Mouse (Mus musculus): Measurements from ENCODE around the gene Yod1.

The Yod1 gene

DNA sequence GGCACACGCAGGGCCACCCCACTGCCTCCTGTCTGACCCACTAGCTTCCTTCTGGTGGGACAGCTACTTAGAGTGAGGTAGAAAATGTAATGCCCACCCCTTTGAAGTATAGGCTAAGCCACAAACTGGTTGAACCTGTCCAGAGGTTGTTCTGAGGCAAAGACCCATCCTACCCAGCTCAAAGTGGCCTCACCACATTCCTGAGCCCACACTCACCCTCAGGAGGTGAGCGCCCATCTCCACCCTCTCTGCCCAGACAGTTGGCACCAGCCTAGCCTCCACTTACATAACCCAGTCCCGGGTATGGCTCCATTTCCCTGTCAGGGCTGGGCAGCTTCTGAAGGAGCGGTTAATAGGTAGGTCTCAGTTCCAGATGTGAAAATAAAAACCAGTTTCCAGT, 53.4 kb downstream of the Yod1 start:
- no peak for DNase-seq (ENCODE audit: low read depth)

GRCm38 (mm10) chr1:130770981-130771494, 53.9 kb downstream of the Yod1 start:
- no peak for DNase-seq (ENCODE audit: low read depth)
